Mouse (Mus musculus) hindbrain, postnatal 0 days (tissue): Measurements from ENCODE around the gene Cldn24. TPM values are rescaled to one million over a fixed set of nuclear protein-coding genes. Genes with fewer than 3 reads are reported as not detected.
"Not testable (repeated sequence)": the region's sequence is repeated elsewhere in the genome, so short reads cannot be mapped to it uniquely, and the experiment has no call there.

ENCODE experiments used
- ATAC-seq: fragments of 200-750 bp; cut with Nextera tagmentation; 2 replicates; pipeline ENCODE4 v1.8.0; 2017; ENCODE audit warnings: mild to moderate bottlenecking, moderate TSS enrichment, moderate library complexity
- DNase-seq: peaks from one replicate; pipeline ENCODE4 v3.0.0-alpha.2; 2015; ENCODE audit warnings: low spot score
- H3K27ac ChIP-seq: fragments of 300-500 bp; sonication (generic); 2 replicates; pipeline ENCODE4 v1.5.1; 2014; ENCODE audit warnings: mild to moderate bottlenecking
- H3K27me3 ChIP-seq: fragments of 300-500 bp; sonication (generic); 2 replicates; pipeline ENCODE4 v1.6.1; 2014; ENCODE audit warnings: low read length, mixed read lengths; ENCODE audit not compliant: insufficient read depth
- H3K36me3 ChIP-seq: fragments of 300-500 bp; sonication (generic); 2 replicates; pipeline ENCODE4 v1.6.1; 2014; ENCODE audit warnings: low read length, mixed read lengths; ENCODE audit not compliant: insufficient read depth
- H3K4me1 ChIP-seq: fragments of 300-500 bp; sonication (generic); 2 replicates; pipeline ENCODE4 v1.6.1; 2014; ENCODE audit warnings: antibody characterized with exemption, low read length, mixed read lengths; ENCODE audit not compliant: insufficient read depth
- H3K4me2 ChIP-seq: fragments of 300-500 bp; sonication (generic); 2 replicates; pipeline ENCODE4 v1.6.1; 2014; ENCODE audit warnings: low read depth, mild to moderate bottlenecking, low read length, moderate library complexity, mixed read lengths
- H3K4me3 ChIP-seq: fragments of 300-500 bp; sonication (generic); 2 replicates; pipeline ENCODE4 v1.5.1; 2014; ENCODE audit warnings: low read length
- H3K9ac ChIP-seq: fragments of 300-500 bp; sonication (generic); replicated peaks from 2 replicates; pipeline ENCODE4 v1.6.1; 2014; ENCODE audit warnings: mild to moderate bottlenecking, low read length, moderate library complexity, mixed read lengths
- H3K9me3 ChIP-seq: fragments of 300-500 bp; sonication (generic); 2 replicates; pipeline ENCODE4 v1.6.1; 2016; ENCODE audit warnings: low read length, mixed read lengths
- CTCF ChIP-seq: IDR thresholded peaks from 2 replicates; pipeline ENCODE4 v1.5.1; 2016; ENCODE audit warnings: antibody characterized with exemption, control low read depth, low read depth
- WGBS: fragments of 180-500 bp; shearing (Covaris S2); extraction: QIAGEN DNeasy Blood & Tissue Kit; methylation state at CpG from one replicate; pipeline ENCODE4 v1.1.7; 2014; 5-methylcytosine and 5-hydroxymethylcytosine counted together
- polyA plus RNA-seq: library from polyadenylated mRNA; unstranded; fragments of >200 nt; fragmentation: Nextera tagmentation; extraction: Ambion mirVana; gene quantifications from 2 replicates; pipeline ENCODE4 v1.2.1, GENCODE M21; 2015
- total RNA-seq: library from RNA; depleted of rRNA; stranded (reverse); fragments of >200 nt; gene quantifications from 2 replicates; pipeline ENCODE4 v1.2.3, GENCODE M21; 2014

The Cldn24 gene
- total and polyA plus RNA-seq, 2 experiments from 2014 or later = not detected

DNA sequence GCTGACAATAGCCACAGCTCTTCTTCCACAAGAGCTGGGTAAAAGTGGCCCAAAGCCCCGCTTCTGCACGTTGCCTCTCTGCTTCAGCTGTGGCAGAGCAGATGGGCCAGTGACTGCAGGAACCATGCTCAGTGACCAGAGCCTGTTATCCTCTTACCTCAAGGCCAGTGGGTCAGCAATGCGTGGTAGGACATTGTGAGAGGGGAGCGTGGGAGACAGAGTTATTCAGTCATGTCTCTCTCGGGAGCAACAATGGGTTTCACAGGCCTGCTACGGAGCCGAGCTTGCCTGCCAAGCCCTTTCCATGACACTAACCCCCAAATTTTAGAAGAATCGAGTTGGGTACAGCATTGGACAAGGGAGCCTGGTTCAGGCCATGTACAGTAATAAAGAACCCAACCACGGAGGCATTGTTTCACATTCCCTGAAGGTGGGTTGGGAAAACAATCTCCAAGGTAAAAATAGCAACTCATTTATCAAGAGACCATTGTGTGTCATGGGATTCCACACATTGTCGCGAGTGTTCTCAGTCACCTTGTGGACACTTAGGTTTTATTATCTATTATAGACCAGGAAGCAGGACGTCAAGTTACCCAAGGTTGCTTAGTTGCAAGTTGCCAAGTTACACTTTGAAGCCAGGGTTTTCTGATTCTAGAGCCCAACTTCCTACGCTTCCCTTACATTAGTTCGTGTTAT, 11.8 kb upstream of the Cldn24 start:
- H3K36me3 ChIP-seq = no peaks in the 10 kb centered on the region
- no peak overlapping the region for H3K9ac ChIP-seq
- H3K9me3 ChIP-seq = no peaks in the 10 kb centered on the region
- DNase-seq = no peak
- no peak for TF ChIP-seq CTCF
- no peak for ATAC-seq
- H3K27me3 ChIP-seq = no peaks in the 10 kb centered on the region
- whole genome bisulfite sequencing = 78% methylated on average over 14 of the region's 14 CpGs
- H3K4me2 ChIP-seq = no peak overlapping the region
- no peaks in the 10 kb centered on the region for H3K4me1 ChIP-seq
- H3K27ac ChIP-seq = no peak overlapping the region
- H3K4me3 ChIP-seq = no peak overlapping the region

DNA sequence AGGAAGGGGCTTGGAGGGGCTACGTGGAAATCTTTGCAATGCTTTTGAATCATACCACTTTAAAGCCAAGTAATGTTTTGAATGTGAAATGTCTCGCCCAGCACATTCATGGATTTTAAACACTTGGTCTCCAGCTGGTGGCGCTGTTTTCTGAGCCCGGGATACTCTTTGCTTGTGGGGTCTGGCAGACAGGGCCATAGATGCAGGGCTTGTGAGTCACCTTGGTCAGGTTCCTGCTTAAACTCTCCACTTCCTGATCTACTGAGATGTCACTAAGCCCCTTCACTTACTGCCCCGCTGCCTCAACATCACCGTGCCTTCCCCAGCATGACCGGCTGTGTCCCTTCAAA, 11.3 kb upstream of the Cldn24 start:
- 78% methylated on average over 7 of the region's 7 CpGs for WGBS
- ATAC-seq = no peak
- no peaks in the 10 kb centered on the region for H3K27me3 ChIP-seq

DNA sequence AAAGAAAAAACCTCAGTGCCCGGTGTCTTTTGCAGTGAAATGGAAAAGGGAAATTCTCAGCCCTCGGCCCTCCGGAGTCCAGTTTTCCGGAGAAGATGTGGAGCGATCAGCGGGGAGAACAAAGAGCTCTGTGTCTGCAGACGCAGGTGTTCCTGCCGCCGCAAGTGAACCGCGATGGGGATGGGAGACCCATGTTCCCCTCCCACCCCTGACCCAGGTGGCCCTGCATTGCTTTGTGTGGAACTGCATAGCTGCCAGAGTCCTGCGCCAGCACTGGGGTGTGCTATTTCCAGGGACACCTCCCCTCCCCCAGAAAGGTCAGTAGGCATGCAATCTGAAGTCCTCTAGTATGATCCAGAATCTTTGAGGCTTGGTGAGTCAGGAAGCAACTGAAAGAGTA, 10.7 kb upstream of the Cldn24 start:
- H3K4me1 ChIP-seq = no peaks in the 10 kb centered on the region
- H3K9ac ChIP-seq = no peak overlapping the region
- H3K27ac ChIP-seq = no peak overlapping the region
- no peaks in the 10 kb centered on the region for H3K36me3 ChIP-seq
- 77% methylated on average over 12 of the region's 12 CpGs for WGBS
- no peak for TF ChIP-seq CTCF
- no peaks in the 10 kb centered on the region for H3K27me3 ChIP-seq
- no peak for DNase-seq
- H3K9me3 ChIP-seq = no peaks in the 10 kb centered on the region
- no peak overlapping the region for H3K4me2 ChIP-seq
- no peak for ATAC-seq
- H3K4me3 ChIP-seq = no peak overlapping the region

More for the DNA sequence above, 11.3 kb upstream of the Cldn24 start:
- DNase-seq = no peak
- no peak overlapping the region for H3K9ac ChIP-seq
- no peaks in the 10 kb centered on the region for H3K4me1 ChIP-seq
- no peak overlapping the region for H3K27ac ChIP-seq
- H3K4me3 ChIP-seq = no peak overlapping the region
- TF ChIP-seq CTCF = no peak
- H3K4me2 ChIP-seq = no peak overlapping the region
- H3K36me3 ChIP-seq = no peaks in the 10 kb centered on the region
- no peaks in the 10 kb centered on the region for H3K9me3 ChIP-seq

DNA sequence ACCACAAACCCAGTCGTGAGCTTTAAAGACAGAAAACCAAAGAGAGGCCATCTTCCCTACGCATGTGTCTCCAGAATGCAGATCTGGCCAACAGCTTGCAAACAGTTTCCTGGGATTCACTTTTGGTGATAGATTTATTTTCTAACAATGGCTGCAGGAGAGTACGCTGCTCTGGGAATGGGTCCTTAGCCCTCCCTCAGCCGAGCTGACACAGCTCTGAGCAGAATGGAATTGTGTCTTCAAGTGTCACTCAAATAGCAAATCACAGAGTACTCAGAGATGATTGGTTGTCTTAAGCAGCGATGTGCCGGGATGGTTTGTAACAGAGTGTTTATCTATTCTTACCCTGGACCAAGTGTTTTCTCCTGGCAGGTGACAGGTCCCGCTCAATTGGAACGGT, 2.9 kb upstream of the Cldn24 start:
- no peak for TF ChIP-seq CTCF
- 85% methylated on average over 8 of the region's 8 CpGs for WGBS
- no peak overlapping the region for H3K9ac ChIP-seq

DNA sequence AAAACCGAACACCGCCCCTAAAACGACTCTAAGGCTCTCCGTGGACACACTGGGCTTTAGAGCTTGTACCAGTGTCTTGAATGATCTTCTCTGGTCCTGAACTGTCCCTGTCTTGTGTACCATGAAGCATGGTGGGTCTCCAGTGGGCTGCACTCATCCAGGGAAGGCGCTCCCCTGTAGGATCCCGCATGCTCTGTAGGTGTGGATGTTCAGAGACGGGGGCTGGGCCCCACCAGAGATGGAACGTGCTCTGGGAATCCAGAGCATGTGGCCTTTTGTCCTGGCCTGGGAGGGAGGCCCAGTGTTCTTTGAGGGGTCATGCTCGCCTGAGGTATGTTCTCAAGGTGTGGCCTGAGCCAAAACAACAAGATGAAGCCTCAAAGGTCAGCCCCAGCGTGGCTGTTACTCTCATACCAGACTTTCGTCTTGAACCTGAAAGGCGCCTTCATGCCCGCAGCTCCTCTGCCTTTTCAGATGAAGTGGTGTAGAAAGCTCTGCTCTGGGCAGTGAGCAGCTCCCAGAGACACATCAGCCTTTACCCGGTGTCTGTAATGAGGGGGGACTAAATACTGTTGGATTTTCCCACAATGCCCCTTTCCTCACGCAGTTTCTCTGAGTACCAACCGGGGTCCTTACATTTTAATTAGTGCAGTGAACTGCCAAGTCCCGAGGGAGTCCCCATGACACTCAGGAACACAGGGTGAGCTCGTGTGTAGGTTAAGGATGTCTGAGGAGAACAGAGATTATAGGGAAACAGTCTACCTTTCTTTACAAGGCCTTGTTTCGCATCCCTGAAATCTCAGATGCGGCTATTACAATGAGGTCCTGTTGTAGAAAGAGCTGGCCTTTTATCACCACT, 800 bp upstream of the Cldn24 start:
- no peaks in the 10 kb centered on the region for H3K36me3 ChIP-seq
- no peak overlapping the region for H3K4me2 ChIP-seq
- no peaks in the 10 kb centered on the region; the same call in 1 of the 2 replicates for H3K4me1 ChIP-seq
- H3K27me3 ChIP-seq = no peaks in the 10 kb centered on the region
- 80% methylated on average over 20 of the region's 20 CpGs for WGBS
- H3K4me3 ChIP-seq = no peak overlapping the region
- no peak overlapping the region for H3K27ac ChIP-seq
- H3K9ac ChIP-seq = no peak overlapping the region
- ATAC-seq = no peak
- TF ChIP-seq CTCF = no peak
- H3K9me3 ChIP-seq = no peaks in the 10 kb centered on the region
- DNase-seq = no peak

More for the DNA sequence above, 2.9 kb upstream of the Cldn24 start:
- ATAC-seq (no peak), DNase-seq (no peak)
- no peak overlapping the region for H3K4me2 ChIP-seq
- no peaks in the 10 kb centered on the region for H3K36me3 ChIP-seq
- no peaks in the 10 kb centered on the region; the same call in 1 of the 2 replicates for H3K4me1 ChIP-seq
- no peak overlapping the region for H3K4me3 ChIP-seq
- H3K27me3 ChIP-seq = no peaks in the 10 kb centered on the region
- H3K27ac ChIP-seq = no peak overlapping the region
- no peaks in the 10 kb centered on the region for H3K9me3 ChIP-seq

DNA sequence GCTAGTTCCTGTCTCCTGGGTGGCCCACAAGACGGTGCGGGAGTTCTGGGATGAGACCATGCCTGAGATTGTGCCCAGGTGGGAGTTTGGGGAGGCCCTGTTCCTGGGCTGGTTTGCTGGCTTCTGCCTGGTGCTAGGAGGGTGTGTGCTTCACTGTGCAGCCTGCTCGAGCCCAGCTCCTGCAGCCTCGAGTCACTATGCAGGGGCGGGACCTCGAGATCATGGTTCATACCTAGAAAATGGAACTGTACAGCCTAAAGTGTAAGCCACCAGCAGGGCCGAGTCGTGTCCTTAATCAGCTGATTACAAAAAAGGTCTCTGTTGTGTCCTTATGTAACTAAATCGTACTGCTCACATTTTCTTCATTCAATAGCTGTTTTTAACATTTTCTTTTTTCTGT, 598 bp downstream of the Cldn24 start:
- H3K9me3 ChIP-seq, H3K27ac ChIP-seq, H3K4me1 ChIP-seq, H3K27me3 ChIP-seq, H3K4me3 ChIP-seq, H3K36me3 ChIP-seq, H3K4me2 ChIP-seq, DNase-seq, H3K9ac ChIP-seq: not testable (repeated sequence)
- 83% methylated on average over 7 of the region's 9 CpGs for WGBS
- ATAC-seq = peak; percentile 30; the same call in 1 of the 2 replicates

DNA sequence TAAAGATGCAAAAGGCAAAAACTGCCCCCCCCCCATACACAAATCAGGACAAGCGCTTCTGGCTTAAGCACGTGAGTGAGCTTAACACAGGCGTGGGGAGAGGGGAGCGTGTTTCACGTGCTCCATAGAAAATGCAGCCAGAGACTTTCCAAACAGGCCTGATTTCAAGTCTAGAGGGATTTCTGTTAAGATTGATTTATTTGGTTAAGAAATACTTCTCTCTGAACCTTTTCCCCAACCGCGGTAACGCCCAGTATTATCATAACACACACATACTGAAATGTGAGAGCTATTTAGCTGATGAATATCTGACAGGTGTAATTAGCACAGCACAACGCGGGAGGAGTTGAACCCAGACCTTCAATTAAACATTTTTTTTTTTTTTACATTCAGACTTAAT, 1.8 kb downstream of the Cldn24 start:
- H3K9ac ChIP-seq = no peak overlapping the region
- H3K4me1 ChIP-seq = no peaks in the 10 kb centered on the region; the same call in 1 of the 2 replicates
- DNase-seq (no peak), ATAC-seq (no peak)
- no peak for TF ChIP-seq CTCF
- no peak overlapping the region for H3K4me3 ChIP-seq
- 63% methylated on average over 10 of the region's 10 CpGs for WGBS
- H3K36me3 ChIP-seq = no peaks in the 10 kb centered on the region
- no peaks in the 10 kb centered on the region for H3K9me3 ChIP-seq
- H3K27me3 ChIP-seq = no peaks in the 10 kb centered on the region
- no peak overlapping the region for H3K4me2 ChIP-seq
- H3K27ac ChIP-seq = no peak overlapping the region
